Comparison of ENCODE assay signal across 8 mouse cellular contexts in genomic region chr6:91712855-91713331, GRCm38 (mm10). TPM values are rescaled to one million over a fixed set of nuclear protein-coding genes. Genes with fewer than 3 reads are reported as not detected.
DNase-seq lines count a peak whose midpoint lies in the region; TF ChIP-seq lines count a peak whose summit lies in the region.

No protein-coding gene starts in this region.

- no peak for TF ChIP-seq POLR2A in small intestine, adult 2 months (IDR thresholded peaks at IDR 0.05; ENCODE audit: low read depth, low read length)

- H3K4me1 ChIP-seq in small intestine, adult 2 months (ENCODE audit: control insufficient read depth, insufficient read depth, insufficient read length, low read length): peaks cover 27% of the 10 kb centered on the region

- intact Hi-C loops in gastrocnemius, postnatal 36 days (cut with DNase I): no loop called here

- H3K27me3 ChIP-seq in small intestine, adult 2 months (ENCODE audit: control insufficient read depth, insufficient read depth, low read length): no peaks in the 10 kb centered on the region

- H3K27ac ChIP-seq in macrophage: peak overlapping the region; percentile 99
- H3K27ac ChIP-seq in small intestine, adult 2 months (ENCODE audit: insufficient read depth, low read depth, low read length): peak overlapping the region; percentile 10

- H3K36me3 ChIP-seq in macrophage (ENCODE audit: inconsistent target): peaks cover 16% of the 10 kb centered on the region
- peaks cover 41% of the 10 kb centered on the region for H3K36me3 ChIP-seq in small intestine, adult 2 months (ENCODE audit: control insufficient read depth, insufficient read depth, low read length)

- WGBS in macrophage (ENCODE audit: missing documents): 0% methylated on average over 6 of the region's 10 CpGs
- 11% methylated on average over 10 of the region's 10 CpGs for WGBS in small intestine, adult 2 months

- peak; percentile 62 to 68 for DNase-seq in right cerebral cortex, postnatal 10 days (ENCODE audit: low spot score in 2 of 2)
- no peak for DNase-seq in right cerebral cortex, postnatal 36 days (ENCODE audit: low spot score in 2 of 2)
- DNase-seq in c-Kit-positive CD71-negative TER-119-negative erythroid progenitor cells, embryonic 14.5 days (ENCODE audit: low read depth): peak; percentile 76
- DNase-seq in gastrocnemius, postnatal 36 days: peak; percentile 47 to 50
- peak; percentile 31 to 65 for DNase-seq in kidney, postnatal 25 days
- DNase-seq in cerebellum, adult 9-10 months: no peak

- H3K79me2 ChIP-seq in macrophage (ENCODE audit: inconsistent target): peaks cover 82% of the 10 kb centered on the region

- no peak overlapping the region for H3K4me3 ChIP-seq in macrophage (ENCODE audit: inconsistent target)
- no peak overlapping the region for H3K4me3 ChIP-seq in small intestine, adult 2 months (ENCODE audit: low read depth, low read length)

- TF ChIP-seq CTCF in small intestine, adult 2 months (IDR thresholded peaks at IDR 0.05; ENCODE audit: extremely low read depth, insufficient read length, insufficient replicate concordance, low read depth, low read length): no peak

RNA-seq across cellular contexts. Expression of gene Slc6a6, which starts 29.0 kb away (rescaled TPM):
- 10 to 100 TPM; 66.3 to 70.0 TPM for total RNA-seq in gastrocnemius, postnatal 36 days (2021)
- 1,000 to 10,000 TPM in 22 of 26 experiments, 100 to 1,000 TPM in 4; 867 to 1,969 (median 1,342) TPM for total RNA-seq in macrophage (2018; cell fraction: chromatin; rRNA removed)
- 100 to 1,000 TPM; 407 to 728 (median 545) TPM for total RNA-seq in macrophage (2018; cell fraction: cytosol; rRNA removed)
- 1,000 to 10,000 TPM in 22 of 26 experiments, 100 to 1,000 TPM in 4; 893 to 1,549 (median 1,266) TPM for total RNA-seq in macrophage (2018; cell fraction: nucleus; rRNA removed)
- polyA plus RNA-seq in macrophage (2018): 290 to 451 TPM (median 423 TPM) in 3 replicates
- polyA plus RNA-seq in small intestine, adult 2 months (2012; rRNA removed): 44.0 and 124 TPM in 2 replicates

Comparison
In these comparisons a context has a peak if more than half of its experiments do, and no peak if none do; other contexts are left out.
1. DNase-seq: peak in right cerebral cortex, postnatal 10 days (2 of 2), c-Kit-positive CD71-negative TER-119-negative erythroid progenitor cells, embryonic 14.5 days (single experiment), gastrocnemius, postnatal 36 days (2 of 2) and kidney, postnatal 25 days (2 of 2); none in right cerebral cortex, postnatal 36 days (0 of 2) and cerebellum, adult 9-10 months (single experiment).